Mouse (Mus musculus) thymus, adult 18-20 months (tissue): Measurements from ENCODE around the gene Arl16.
A peak's percentile ranks its signal among the peaks of the same experiment; 100 is the strongest.

Experiments used
- DNase-seq, 2 experiments: peaks; one replicate each; pipeline ENCODE4 v3.0.0; 2022; ENCODE audit warnings: mixed read lengths in 2 of 2

Arl16 gene

GRCm38 (mm10) chr11:120491317-120492023 lies 24.1 kb upstream of the Arl16 start, which contains the start of gene Slc25a10:
Slc25a10 (plus strand) TSS chr11:120491840.
- peak; percentile 70 for DNase-seq

DNA sequence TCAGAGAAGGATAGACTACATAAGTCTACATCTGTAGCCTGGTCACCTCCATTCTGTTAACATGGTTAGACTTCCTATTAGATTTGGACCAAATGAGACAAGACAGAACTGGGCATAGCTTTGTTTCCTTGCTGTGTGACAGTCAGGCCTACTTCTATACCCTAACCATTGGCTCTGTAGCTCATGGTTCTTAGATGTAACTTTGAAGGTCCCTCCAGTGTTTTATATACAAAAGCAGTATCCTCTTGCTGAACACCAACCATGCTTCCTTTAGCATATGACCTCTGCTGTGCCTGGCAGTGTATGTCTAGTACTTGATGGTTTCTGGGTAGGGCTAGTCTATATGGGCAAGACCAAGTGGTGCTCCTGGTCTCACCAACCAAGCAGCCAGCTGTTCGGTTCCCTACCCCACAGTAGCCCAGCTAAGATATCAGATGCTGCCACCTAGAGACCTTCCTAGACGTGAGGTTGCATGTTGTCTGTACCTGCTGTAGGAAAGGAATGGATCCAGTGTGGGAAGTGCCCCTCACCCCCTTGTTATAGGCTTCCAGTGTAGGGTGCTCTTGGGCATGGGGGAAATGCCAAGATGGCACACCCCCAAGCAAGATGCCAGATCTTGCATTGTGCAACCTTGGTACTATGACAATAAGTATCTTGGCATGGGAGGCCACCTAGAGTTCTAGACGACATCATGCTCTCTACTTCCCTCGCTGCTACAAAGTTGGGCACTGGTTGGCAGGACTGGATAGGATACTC lies 23.1 kb upstream of the Arl16 start:
- no peak for DNase-seq

DNA sequence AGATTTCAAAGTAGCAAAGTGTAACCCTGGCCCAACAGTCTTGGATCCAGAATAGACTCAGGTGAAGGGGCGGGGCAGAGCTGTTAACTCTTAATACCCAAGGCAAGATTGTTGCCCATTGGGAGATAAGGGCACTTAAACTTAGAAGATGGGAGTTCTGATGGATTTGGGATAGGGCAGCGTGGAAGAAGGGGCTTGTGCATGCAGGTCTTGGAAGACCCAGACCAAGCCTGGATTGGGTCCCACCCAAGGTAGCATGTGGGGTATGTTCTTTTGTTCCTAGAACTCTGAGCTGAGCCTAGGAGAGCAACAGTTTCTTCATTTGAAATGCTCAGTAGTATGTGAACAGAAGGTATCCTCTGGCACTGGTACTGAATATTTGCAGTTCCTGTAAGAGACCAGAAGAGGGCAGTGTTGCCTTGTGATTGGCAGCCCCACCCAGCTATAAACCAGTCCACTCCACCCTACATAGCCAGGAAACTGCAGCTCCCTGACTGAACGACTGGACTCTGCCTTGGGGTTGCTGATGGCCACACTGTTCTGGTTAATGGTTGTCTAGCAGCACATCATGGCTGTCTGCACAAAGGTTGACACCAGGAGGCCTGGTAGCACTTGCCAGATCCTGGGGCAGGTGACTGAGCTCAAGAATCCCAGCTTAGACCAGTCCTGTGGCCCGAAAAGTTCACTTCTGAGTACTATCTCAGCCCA lies 21.8 kb upstream of the Arl16 start:
- peak in 1 of 2 experiments; percentile 56 for DNase-seq

DNA sequence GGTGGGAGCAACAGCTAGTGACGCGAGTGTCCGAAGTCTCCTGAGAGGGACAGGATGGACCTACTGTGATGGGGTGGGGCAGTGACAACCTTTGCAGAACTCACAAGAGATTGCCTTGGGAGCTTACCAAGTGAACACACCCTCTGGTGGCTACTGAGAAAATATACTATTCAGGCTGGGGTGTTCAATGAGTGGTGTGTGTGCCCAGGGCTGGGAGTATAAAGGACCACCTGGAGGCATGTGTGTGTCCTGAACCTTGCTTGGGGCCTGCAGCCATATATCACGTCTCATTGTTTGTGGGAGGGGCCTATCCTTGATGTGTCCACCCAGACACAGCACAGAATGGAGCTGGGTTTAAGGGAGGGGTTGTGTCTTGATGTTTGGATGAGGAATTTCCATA lies 21.1 kb upstream of the Arl16 start:
- no peak for DNase-seq

DNA sequence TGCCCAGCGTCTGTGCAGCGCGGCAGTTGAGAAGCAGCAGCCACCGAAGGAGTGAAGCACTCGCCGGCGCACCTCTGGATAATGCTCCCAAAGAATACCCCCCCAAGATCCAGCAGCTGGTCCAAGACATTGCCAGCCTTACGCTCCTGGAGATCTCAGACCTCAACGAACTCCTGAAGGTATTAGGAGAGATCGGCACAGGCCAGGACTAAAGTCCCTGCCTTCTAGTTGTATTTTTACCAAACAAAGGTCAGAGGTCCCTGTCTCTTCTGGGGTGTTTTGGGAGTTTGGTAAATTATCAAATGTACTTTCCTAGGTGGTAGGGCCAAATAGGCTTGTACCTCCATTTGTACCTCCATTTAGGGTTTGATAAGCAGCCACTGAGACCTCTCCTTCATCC lies 17.8 kb upstream of the Arl16 start:
- DNase-seq: no peak

- peak; percentile 78 to 84 for DNase-seq
Observed at GRCm38 (mm10) chr11:120484265-120484981, 17.0 kb upstream of the Arl16 start, which contains the start of gene Mrpl12. Mrpl12 (plus strand) TSS chr11:120484613.

DNA sequence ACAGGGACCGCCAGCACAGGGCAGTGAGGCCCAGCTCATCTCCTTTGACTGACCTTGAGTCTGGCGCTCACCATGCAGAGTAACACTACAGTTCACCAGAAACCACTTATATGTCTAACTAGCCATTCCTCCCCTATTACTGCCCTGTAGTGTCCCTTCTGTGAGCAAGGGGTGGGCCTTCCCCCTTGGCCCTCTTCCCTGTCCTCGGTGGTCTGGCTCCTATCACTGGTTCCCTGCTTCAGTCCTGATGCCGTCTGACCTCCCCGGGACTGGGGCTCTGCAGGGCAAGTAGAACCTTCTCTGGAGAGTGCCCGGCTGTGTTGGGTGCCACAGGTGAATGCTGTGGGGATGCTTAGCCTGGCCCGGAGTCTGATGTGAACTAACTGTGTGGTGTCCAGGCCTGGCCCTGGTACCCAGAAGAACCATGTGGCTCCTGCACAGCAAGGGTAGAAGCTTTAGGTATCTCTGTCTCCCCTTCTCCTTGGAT lies 16.1 kb upstream of the Arl16 start:
- no peak for DNase-seq

DNA sequence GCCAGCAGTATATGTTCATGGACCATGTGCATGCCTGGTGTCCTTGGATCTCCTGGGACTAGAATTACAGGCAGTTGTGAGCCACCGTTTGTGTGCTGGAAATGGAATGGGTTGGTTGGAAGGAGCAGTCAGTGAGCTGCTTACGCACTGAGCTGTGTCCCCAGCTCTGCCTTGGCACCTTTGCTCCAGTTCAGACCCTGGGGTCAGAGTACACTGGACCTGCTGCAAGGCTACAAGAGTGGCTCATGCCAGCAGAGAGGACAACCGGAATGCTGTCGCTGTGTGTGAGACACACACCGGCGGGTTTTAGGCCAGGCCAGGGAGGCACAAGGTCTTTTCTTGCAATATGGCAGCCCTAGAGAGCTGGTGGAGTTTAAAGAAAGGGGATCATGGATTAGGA lies 4.6 kb upstream of the Arl16 start:
- DNase-seq: no peak

DNA sequence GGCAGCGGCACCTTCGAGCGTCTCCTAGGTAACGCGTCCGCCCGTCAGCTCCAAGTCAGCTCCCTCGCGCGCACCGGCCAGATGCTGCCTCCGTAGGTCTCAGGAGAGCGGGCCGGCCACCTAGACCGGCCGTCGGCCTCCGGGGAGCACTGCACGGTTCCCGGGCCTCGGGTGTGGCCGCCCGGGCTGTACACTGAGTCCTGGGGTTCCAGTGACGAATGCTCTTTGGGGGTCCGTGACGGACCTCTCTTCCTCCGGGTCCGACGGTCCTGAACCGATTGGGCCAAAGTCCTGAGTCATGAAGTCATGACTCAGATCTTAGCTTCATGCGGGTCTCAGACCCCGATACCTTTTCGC lies 307 bp upstream of the Arl16 start:
- DNase-seq: no peak

GRCm38 (mm10) chr11:120465521-120465920 lies 1.9 kb downstream of the Arl16 start:
- DNase-seq: no peak

- DNase-seq: no peak
Observed at GRCm38 (mm10) chr11:120464365-120464764, 3.0 kb downstream of the Arl16 start.

DNA sequence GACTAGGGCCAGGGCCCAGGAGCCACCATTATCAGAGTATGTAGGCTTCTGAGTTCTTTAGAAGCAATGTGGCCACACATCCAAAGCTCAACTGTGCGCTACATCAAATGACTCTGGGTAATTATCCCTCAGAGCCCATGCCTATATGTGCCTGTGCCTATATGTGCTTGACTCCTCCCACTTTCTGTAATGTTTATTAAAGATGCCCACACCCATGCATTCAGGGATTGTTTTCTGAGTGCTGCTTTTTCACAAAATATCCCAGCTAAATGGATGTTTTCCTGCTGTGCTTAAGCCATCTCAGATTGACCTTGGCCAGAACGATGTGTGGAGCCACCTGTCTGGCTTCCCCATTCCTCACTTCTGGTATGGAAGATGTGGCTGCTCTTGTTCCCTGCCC lies 3.9 kb downstream of the Arl16 start:
- no peak for DNase-seq

- no peak for DNase-seq
Observed at GRCm38 (mm10) chr11:120458847-120459597, 8.4 kb downstream of the Arl16 start.

- DNase-seq: peak; percentile 57 to 66
Observed at GRCm38 (mm10) chr11:120457772-120458751, 9.3 kb downstream of the Arl16 start, which contains the start of the genes Oxld1 and Ccdc137. Oxld1 (minus strand) TSS chr11:120458068. Ccdc137 (plus strand) TSS chr11:120458115.

GRCm38 (mm10) chr11:120457370-120457769 lies 10.0 kb downstream of the Arl16 start:
- no peak for DNase-seq

DNA sequence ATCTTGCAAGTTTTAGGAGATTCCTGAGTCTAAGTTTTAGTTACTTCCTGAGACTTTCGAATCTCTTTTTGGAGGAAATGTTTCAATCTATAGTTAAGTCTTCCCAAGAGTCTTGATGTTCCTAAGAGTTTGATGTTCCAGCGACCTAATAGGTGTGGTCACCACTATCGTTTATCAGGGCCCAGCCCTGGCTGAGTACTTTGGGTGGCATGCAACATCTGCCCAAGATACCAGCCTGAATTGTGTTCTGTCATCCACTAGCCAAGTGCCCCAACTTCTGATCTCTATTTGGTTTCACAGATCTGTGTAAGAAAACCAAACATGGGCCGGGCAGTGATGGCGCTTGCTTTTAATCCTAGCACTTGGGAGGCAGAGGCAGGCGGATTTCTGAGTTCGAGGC lies 12.0 kb downstream of the Arl16 start:
- DNase-seq: no peak

DNA sequence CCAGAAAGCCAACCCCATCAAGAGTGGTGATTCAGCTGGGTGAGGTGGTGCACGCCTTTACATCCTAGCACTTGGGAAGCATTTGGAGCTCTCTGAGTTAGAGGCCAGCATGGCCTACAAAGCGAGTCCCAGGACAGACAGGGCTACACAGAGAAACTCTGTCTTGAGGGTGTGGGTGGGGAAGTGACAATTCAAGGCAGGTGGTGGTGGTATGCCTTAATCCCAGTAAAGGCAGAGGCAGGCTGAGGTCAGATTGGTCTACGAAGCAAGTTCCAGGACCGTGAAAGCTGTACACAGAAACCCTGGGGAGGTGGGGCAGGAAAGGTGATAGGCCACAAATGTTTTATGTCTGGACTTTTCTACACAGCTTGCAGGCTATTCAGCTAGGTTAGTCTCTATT lies 12.4 kb downstream of the Arl16 start:
- no peak for DNase-seq

DNA sequence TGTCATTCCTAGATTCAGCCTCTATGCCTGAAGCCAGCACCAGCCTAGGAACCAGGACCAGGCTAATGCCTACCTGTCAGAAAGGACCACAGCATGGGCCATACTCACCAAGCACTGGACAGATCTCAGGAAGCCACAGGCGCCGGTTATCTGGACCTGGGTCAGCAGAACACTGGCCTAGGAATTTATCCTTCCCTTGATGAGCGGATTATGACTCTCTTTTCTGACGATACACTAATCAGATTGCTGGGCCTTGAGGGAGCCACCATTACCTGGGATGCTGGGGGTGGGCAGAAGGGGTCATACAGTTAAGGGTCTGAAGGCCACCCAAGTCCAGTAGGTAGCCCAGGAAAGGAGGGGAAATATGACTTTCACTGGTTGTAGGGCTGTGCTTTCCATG lies 14.1 kb downstream of the Arl16 start, which contains the start of gene Pde6g:
Gene Pde6g, minus strand, starts transcription at position 195 of the 400 bp plus-strand sequence.
- DNase-seq: no peak

GRCm38 (mm10) chr11:120452246-120452645 lies 15.2 kb downstream of the Arl16 start:
- no peak for DNase-seq

GRCm38 (mm10) chr11:120447179-120447578 lies 20.2 kb downstream of the Arl16 start:
- no peak for DNase-seq

GRCm38 (mm10) chr11:120445475-120445874 lies 21.9 kb downstream of the Arl16 start:
- DNase-seq: no peak
